Mouse (Mus musculus) lung, postnatal 0 days (tissue): ENCODE measurements around the gene Fopnl. TPM values are rescaled to one million over a fixed set of nuclear protein-coding genes. Genes with fewer than 3 reads are reported as not detected.
A peak's percentile ranks its signal among the peaks of the same experiment; 100 is the strongest.

ENCODE experiments used
- ATAC-seq: fragments of 200-750 bp; cut with Nextera tagmentation; 2 replicates; pipeline ENCODE4 v1.8.0; 2017; ENCODE audit warnings: moderate library complexity
- DNase-seq: peaks from one replicate; pipeline ENCODE4 v3.0.0-alpha.2; 2016; ENCODE audit warnings: low spot score
- H3K27ac ChIP-seq: fragments of 300-500 bp; sonication (generic); 2 replicates; pipeline ENCODE4 v1.5.1; 2014; ENCODE audit warnings: antibody characterized with exemption, mild to moderate bottlenecking, low read length, mixed read lengths
- H3K27me3 ChIP-seq: fragments of 300-500 bp; sonication (generic); replicated peaks from 2 replicates; pipeline ENCODE4 v1.6.1; 2014; ENCODE audit warnings: low read length, mixed read lengths; ENCODE audit not compliant: insufficient read depth
- H3K36me3 ChIP-seq: fragments of 300-500 bp; sonication (generic); 2 replicates; pipeline ENCODE4 v1.6.1; 2014; ENCODE audit warnings: low read length, mixed read lengths; ENCODE audit not compliant: insufficient read depth
- H3K4me1 ChIP-seq: fragments of 300-500 bp; sonication (generic); 2 replicates; pipeline ENCODE4 v1.6.1; 2014; ENCODE audit warnings: antibody characterized with exemption, low read depth, low read length, mixed read lengths; ENCODE audit not compliant: insufficient read depth
- H3K4me2 ChIP-seq: fragments of 300-500 bp; sonication (generic); replicated peaks from 2 replicates; pipeline ENCODE4 v1.6.1; 2014; ENCODE audit warnings: low read depth, mild to moderate bottlenecking, low read length, moderate library complexity, mixed read lengths
- H3K4me3 ChIP-seq: fragments of 300-500 bp; sonication (generic); 2 replicates; pipeline ENCODE4 v1.5.1; 2014; ENCODE audit warnings: low read depth, low read length
- H3K9ac ChIP-seq: fragments of 300-500 bp; sonication (generic); replicated peaks from 2 replicates; pipeline ENCODE4 v1.6.1; 2014; ENCODE audit warnings: low read depth, mild to moderate bottlenecking
- H3K9me3 ChIP-seq: fragments of 300-500 bp; sonication (generic); 2 replicates; pipeline ENCODE4 v1.6.1; 2016; ENCODE audit warnings: low read length, mixed read lengths
- CTCF ChIP-seq: IDR thresholded peaks from 2 replicates; pipeline ENCODE4 v1.5.1; 2016; ENCODE audit warnings: antibody characterized with exemption, mild to moderate bottlenecking
- EP300 ChIP-seq: IDR thresholded peaks from 2 replicates; pipeline ENCODE4 v1.6.1; 2016; ENCODE audit warnings: antibody characterized with exemption, mild to moderate bottlenecking, control low read depth
- WGBS: fragments of 180-500 bp; shearing (Covaris S2); extraction: QIAGEN DNeasy Blood & Tissue Kit; methylation state at CpG from one replicate; pipeline ENCODE4 v1.1.7; 2014; 5-methylcytosine and 5-hydroxymethylcytosine counted together
- polyA plus RNA-seq: library from polyadenylated mRNA; unstranded; fragments of >200 nt; fragmentation: Nextera tagmentation; extraction: Ambion mirVana; gene quantifications from 2 replicates; pipeline ENCODE4 v1.2.1, GENCODE M21; 2015

Fopnl gene
- polyA plus RNA-seq, 1 experiment from 2014 or later = 91.4 TPM

- Histone ChIP-seq H3K9ac (no peak overlapping the region), H3K4me2 (no peak overlapping the region), H3K4me3 (no peak overlapping the region), H3K4me1 (peaks cover 6% of the 10 kb centered on the region; the same call in 1 of the 2 replicates), H3K27me3 (no peaks in the 10 kb centered on the region), H3K36me3 (no peaks in the 10 kb centered on the region), H3K27ac (no peak overlapping the region), H3K9me3 (no peaks in the 10 kb centered on the region)
- TF ChIP-seq EP300 = no peak
- TF ChIP-seq CTCF = no peak
- DNase-seq (no peak), ATAC-seq (no peak)
- WGBS = 82% methylated on average over 6 of the region's 6 CpGs
Measured at GRCm38 (mm10) chr16:14263241-14263640, 54.0 kb downstream of the Fopnl start.

DNA sequence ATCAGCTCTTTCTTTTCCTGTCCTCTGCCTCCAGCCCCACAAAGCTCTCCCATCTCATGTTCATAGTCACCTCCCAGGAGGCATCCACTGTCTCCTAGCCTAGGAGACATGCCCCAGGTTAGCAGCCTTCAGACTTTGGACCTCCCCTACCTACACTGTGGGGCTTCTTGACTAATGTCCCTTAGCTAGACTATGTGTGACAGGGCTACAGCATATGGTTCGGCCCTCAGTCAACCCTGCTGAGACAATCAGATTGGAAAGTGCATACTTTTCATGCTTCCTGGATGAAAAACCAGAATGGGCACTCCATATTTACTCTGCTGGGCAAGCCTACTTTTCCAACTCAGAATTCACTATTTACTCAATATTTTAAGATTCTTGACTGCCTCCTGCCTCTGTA is 54.8 kb downstream of the Fopnl start:
- Histone ChIP-seq H3K4me1 (peaks cover 6% of the 10 kb centered on the region; the same call in 1 of the 2 replicates), H3K4me3 (no peak overlapping the region), H3K4me2 (no peak overlapping the region), H3K9ac (no peak overlapping the region), H3K36me3 (no peaks in the 10 kb centered on the region), H3K27ac (no peak overlapping the region), H3K27me3 (no peaks in the 10 kb centered on the region), H3K9me3 (no peaks in the 10 kb centered on the region)
- WGBS = 71% methylated on average over 1 of the region's 1 CpGs
- no peak for DNase-seq
- TF ChIP-seq EP300 (no peak), CTCF (no peak)
- ATAC-seq = no peak

DNA sequence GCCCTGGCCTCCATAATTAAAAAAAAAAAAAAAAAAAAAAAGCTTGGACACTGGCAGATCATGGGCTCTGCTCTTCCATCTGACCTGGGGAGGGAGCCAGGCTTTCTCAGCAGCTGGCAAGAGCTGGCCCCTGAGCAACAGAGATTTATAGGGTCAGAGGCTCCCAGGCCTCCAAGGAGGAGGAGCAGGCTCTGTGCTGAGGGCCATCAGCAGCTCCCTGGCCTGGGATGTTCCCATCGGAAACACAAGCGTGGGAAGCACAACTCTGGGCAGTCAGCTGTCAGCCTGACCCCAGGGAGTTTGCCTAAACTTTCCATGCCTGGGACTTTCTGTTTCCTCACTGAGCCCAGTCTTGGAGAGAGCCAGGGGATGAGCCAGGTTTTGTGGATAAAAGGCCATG is 58.3 kb downstream of the Fopnl start:
- no peak for TF ChIP-seq EP300
- no peak for TF ChIP-seq CTCF
- DNase-seq = peak; percentile 28
- Histone ChIP-seq H3K4me1 (no peaks in the 10 kb centered on the region; the same call in 1 of the 2 replicates), H3K27me3 (no peaks in the 10 kb centered on the region), H3K27ac (no peak overlapping the region), H3K4me3 (no peak overlapping the region), H3K4me2 (no peak overlapping the region), H3K36me3 (no peaks in the 10 kb centered on the region), H3K9me3 (no peaks in the 10 kb centered on the region), H3K9ac (no peak overlapping the region)
- WGBS = 38% methylated on average over 2 of the region's 2 CpGs
- peak; percentile 81 for ATAC-seq

DNA sequence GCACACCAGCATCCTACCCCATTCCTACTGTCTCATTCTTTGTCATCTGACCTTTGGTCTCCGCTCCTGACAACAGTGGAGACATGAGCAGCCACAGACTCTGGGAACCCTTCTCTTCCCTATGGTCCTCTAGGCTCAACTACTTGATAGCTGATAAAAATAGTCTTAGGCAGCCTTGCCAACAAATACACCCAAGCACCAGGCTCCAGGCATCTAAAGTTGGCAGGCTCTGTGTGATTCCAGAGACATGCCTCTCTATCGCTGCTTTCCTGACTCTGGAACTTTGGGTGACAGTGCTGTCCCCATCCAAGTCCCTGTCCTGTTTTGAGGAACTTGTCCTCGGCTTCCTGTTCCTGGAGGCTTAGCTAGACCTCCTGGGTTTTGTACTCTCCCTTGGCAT is 63.6 kb downstream of the Fopnl start:
- ATAC-seq = no peak
- Histone ChIP-seq H3K4me3 (no peak overlapping the region), H3K9me3 (no peaks in the 10 kb centered on the region), H3K9ac (no peak overlapping the region), H3K27ac (no peak overlapping the region), H3K4me2 (no peak overlapping the region), H3K4me1 (no peaks in the 10 kb centered on the region), H3K36me3 (no peaks in the 10 kb centered on the region), H3K27me3 (no peaks in the 10 kb centered on the region)
- WGBS = 71% methylated on average over 3 of the region's 3 CpGs
- TF ChIP-seq EP300 (no peak), CTCF (no peak)
- peak; percentile 37 for DNase-seq

GRCm38 (mm10) chr16:14252877-14253276 is 64.3 kb downstream of the Fopnl start:
- Histone ChIP-seq H3K4me3 (no peak overlapping the region), H3K9me3 (no peaks in the 10 kb centered on the region), H3K9ac (no peak overlapping the region), H3K36me3 (no peaks in the 10 kb centered on the region), H3K27ac (no peak overlapping the region), H3K27me3 (no peaks in the 10 kb centered on the region), H3K4me2 (no peak overlapping the region), H3K4me1 (no peaks in the 10 kb centered on the region)
- ATAC-seq (no peak), DNase-seq (no peak)
- no peak for TF ChIP-seq CTCF
- TF ChIP-seq EP300 = no peak
- 80% methylated on average over 4 of the region's 4 CpGs for WGBS

DNA sequence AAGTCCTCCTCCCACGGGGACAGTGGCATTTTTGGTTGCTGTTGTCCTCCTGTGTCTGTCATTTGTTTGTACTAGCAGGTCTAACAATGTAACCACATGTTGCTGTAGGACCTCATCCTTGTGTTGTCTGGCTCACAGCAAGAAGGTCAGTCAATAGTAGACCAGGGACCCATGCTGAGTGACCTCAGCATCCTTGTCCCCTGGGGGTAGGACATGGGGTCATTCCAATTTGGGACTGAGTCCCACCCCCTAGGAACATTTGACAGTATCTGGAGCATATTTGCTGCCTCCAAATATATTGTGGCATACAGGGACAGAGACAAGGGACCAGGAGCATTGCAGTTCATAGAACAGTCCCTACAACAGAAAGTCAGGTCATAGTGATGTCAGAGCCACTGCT is 67.3 kb downstream of the Fopnl start:
- Histone ChIP-seq H3K9ac (no peak overlapping the region), H3K4me2 (no peak overlapping the region), H3K27me3 (no peaks in the 10 kb centered on the region), H3K9me3 (no peaks in the 10 kb centered on the region), H3K4me3 (no peak overlapping the region), H3K4me1 (no peaks in the 10 kb centered on the region), H3K27ac (no peak overlapping the region), H3K36me3 (no peaks in the 10 kb centered on the region)
- no peak for DNase-seq
- no peak for TF ChIP-seq CTCF
- no peak for TF ChIP-seq EP300
- ATAC-seq = no peak
- 53% methylated on average over 1 of the region's 1 CpGs for WGBS

Other genes with a start within 250 kb of the Fopnl start
- gene Nde1, start 154.1 kb downstream of the Fopnl start, polyA plus RNA-seq = 37.7 TPM in 2 replicates
- gene Marf1, start 154.1 kb downstream of the Fopnl start, polyA plus RNA-seq = 13.2 and 14.0 TPM in 2 replicates
- 15.1 and 20.7 TPM in 2 replicates for gene Myh11, start 26.0 kb downstream of the Fopnl start, polyA plus RNA-seq
- 5.0 and 7.2 TPM in 2 replicates for gene Abcc1, start 44.2 kb upstream of the Fopnl start, polyA plus RNA-seq
- not detected in 2 replicates for gene A630010A05Rik, start 244.9 kb upstream of the Fopnl start, polyA plus RNA-seq